Mouse (Mus musculus): ENCODE measurements around the gene Cbfa2t3. TPM values are rescaled to one million over a fixed set of nuclear protein-coding genes. Genes with fewer than 3 reads are reported as not detected.

Gene Cbfa2t3
- total RNA-seq, 2 experiments from 2014 or later: 1.5 to 16.8 TPM

- no peak for ATAC-seq (replicated peaks; ENCODE audit: low FRiP score, poor library complexity, severe bottlenecking)
These were observed 118.0 kb downstream of the Cbfa2t3 start for GRCm38 (mm10) chr8:122580926-122581325.

GRCm38 (mm10) chr8:122579196-122579595 is 119.7 kb downstream of the Cbfa2t3 start:
- ATAC-seq (replicated peaks; ENCODE audit: low FRiP score, poor library complexity, severe bottlenecking): no peak

GRCm38 (mm10) chr8:122577116-122577515 is 121.8 kb downstream of the Cbfa2t3 start:
- no peak for ATAC-seq (replicated peaks; ENCODE audit: low FRiP score, poor library complexity, severe bottlenecking)

- peak; percentile 88 for ATAC-seq (replicated peaks; ENCODE audit: low FRiP score, poor library complexity, severe bottlenecking)
These were observed 122.3 kb downstream of the Cbfa2t3 start, which contains the start of gene Aprt for GRCm38 (mm10) chr8:122576648-122577022. Gene Aprt (minus strand): TSS chr8:122576909.

- no peak for ATAC-seq (replicated peaks; ENCODE audit: low FRiP score, poor library complexity, severe bottlenecking)
These were observed 122.9 kb downstream of the Cbfa2t3 start for GRCm38 (mm10) chr8:122575735-122576647.

- no peak for ATAC-seq (replicated peaks; ENCODE audit: low FRiP score, poor library complexity, severe bottlenecking)
These were observed 123.6 kb downstream of the Cbfa2t3 start for GRCm38 (mm10) chr8:122575286-122575685.

Other genes with a start within 250 kb of the Cbfa2t3 start
- gene Snai3, start 238.4 kb downstream of the Cbfa2t3 start, total RNA-seq (2015; ENCODE audit: low replicate concordance): not detected in 2 replicates
- not detected in 2 replicates for gene Snai3, start 238.4 kb downstream of the Cbfa2t3 start, total RNA-seq (2017; ENCODE audit: low replicate concordance)
- 15.5 and 20.9 TPM in 2 replicates for gene Rnf166, start 223.0 kb downstream of the Cbfa2t3 start, total RNA-seq (2015; ENCODE audit: low replicate concordance)
- 6.8 and 12.5 TPM in 2 replicates for gene Rnf166, start 223.0 kb downstream of the Cbfa2t3 start, total RNA-seq (2017; ENCODE audit: low replicate concordance)
- gene Ctu2, start 223.0 kb downstream of the Cbfa2t3 start, total RNA-seq (2015; ENCODE audit: low replicate concordance): 7.1 and 9.7 TPM in 2 replicates
- 0.23 and 0.51 TPM in 2 replicates for gene Ctu2, start 223.0 kb downstream of the Cbfa2t3 start, total RNA-seq (2017; ENCODE audit: low replicate concordance)
- gene Piezo1, start 147.8 kb downstream of the Cbfa2t3 start, total RNA-seq (2015; ENCODE audit: low replicate concordance): 32.1 and 43.2 TPM in 2 replicates
- 31.8 and 52.9 TPM in 2 replicates for gene Piezo1, start 147.8 kb downstream of the Cbfa2t3 start, total RNA-seq (2017; ENCODE audit: low replicate concordance)
- 55.5 and 65.8 TPM in 2 replicates for gene Cdt1, start 131.1 kb downstream of the Cbfa2t3 start, total RNA-seq (2015; ENCODE audit: low replicate concordance)
- gene Cdt1, start 131.1 kb downstream of the Cbfa2t3 start, total RNA-seq (2017; ENCODE audit: low replicate concordance): 33.0 and 77.8 TPM in 2 replicates
- gene Aprt, start 122.2 kb downstream of the Cbfa2t3 start, total RNA-seq (2015; ENCODE audit: low replicate concordance): 39.4 and 53.7 TPM in 2 replicates
- 12.3 and 15.5 TPM in 2 replicates for gene Aprt, start 122.2 kb downstream of the Cbfa2t3 start, total RNA-seq (2017; ENCODE audit: low replicate concordance)
- 4.6 and 24.5 TPM in 2 replicates for gene Galns, start 87.6 kb downstream of the Cbfa2t3 start, total RNA-seq (2015; ENCODE audit: low replicate concordance)
- gene Galns, start 87.6 kb downstream of the Cbfa2t3 start, total RNA-seq (2017; ENCODE audit: low replicate concordance): 4.2 and 5.0 TPM in 2 replicates
- gene Trappc2l, start 87.5 kb downstream of the Cbfa2t3 start, total RNA-seq (2015; ENCODE audit: low replicate concordance): 18.0 and 43.2 TPM in 2 replicates
- 1.8 and 5.9 TPM in 2 replicates for gene Trappc2l, start 87.5 kb downstream of the Cbfa2t3 start, total RNA-seq (2017; ENCODE audit: low replicate concordance)
- not detected in 2 replicates for gene Pabpn1l, start 76.4 kb downstream of the Cbfa2t3 start, total RNA-seq (2015; ENCODE audit: low replicate concordance)
- gene Pabpn1l, start 76.4 kb downstream of the Cbfa2t3 start, total RNA-seq (2017; ENCODE audit: low replicate concordance): not detected in 2 replicates
- gene Acsf3, start 76.4 kb upstream of the Cbfa2t3 start, total RNA-seq (2015; ENCODE audit: low replicate concordance): 1.4 and 1.7 TPM in 2 replicates
- gene Acsf3, start 76.4 kb upstream of the Cbfa2t3 start, total RNA-seq (2017; ENCODE audit: low replicate concordance): 1.2 and 2.3 TPM in 2 replicates
- gene Cdh15, start 148.9 kb upstream of the Cbfa2t3 start, total RNA-seq (2015; ENCODE audit: low replicate concordance): not detected in 2 replicates
- not detected in 2 replicates for gene Cdh15, start 148.9 kb upstream of the Cbfa2t3 start, total RNA-seq (2017; ENCODE audit: low replicate concordance)

Data from erythroid progenitor cell, adult 5-6 weeks (primary cell).